Mouse (Mus musculus) heart, adult 2 months (tissue): ENCODE measurements around the gene Ankrd61.

Source experiments
- CTCF ChIP-seq: fragments of 200-600 bp; IDR thresholded peaks from 2 replicates; pipeline ENCODE4 v1.8.1; 2022; ENCODE audit warnings: antibody characterized with exemption, mild to moderate bottlenecking, moderate library complexity
- POLR2A ChIP-seq: fragments of 200-500 bp; IDR thresholded peaks from 2 replicates; pipeline ENCODE4 v1.6.1; 2011; ENCODE audit warnings: mild to moderate bottlenecking, low read depth, low read length, control low read depth; ENCODE audit not compliant: insufficient read depth

- no peak for TF ChIP-seq POLR2A
- TF ChIP-seq CTCF = no peak
These were observed 38.7 kb upstream of the Ankrd61 start for GRCm38 (mm10) chr5:143936156-143936555.
